ENCODE assay signal across 25 mouse cellular contexts in the genomic region with DNA sequence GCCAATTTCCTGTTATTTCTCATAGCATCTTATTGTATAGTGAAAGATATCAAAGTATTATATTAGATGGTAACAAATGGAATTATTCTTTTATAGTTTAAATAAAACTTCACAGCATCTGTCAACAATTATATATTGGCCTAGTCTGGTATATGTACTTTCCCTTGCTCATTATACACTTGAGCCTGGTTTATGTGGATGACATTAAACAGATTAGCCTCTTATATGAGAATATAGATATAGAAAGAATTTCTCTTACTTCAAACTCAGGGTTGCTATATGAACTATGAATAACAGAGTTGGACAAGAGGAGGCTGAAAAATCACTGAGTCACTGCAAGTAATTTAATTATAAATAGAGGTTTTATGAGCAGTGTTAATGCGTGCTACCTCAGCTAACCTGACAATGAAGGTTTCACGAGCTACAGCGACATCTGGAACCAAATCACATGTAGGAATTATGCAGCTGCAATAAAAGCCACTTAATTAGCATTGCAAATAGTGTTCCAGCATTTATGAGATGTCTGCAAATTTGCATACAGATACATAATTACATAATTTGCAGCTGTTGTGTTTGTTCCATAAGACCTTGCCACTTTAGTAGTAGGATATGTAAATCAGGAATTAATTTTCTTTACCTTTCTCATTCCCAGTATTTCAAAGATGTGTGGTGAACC.
DNase-seq lines count a peak whose midpoint lies in the region; ATAC-seq and TF ChIP-seq lines count a peak whose summit lies in the region.
"Had no signal": no experiment of that assay in that cellular context is flagged by ENCODE, and none has a peak within 500 bp of the region (broad histone marks: within the 10 kb centered on the region; RNA-seq: fewer than 3 reads in every experiment).

No protein-coding gene starts in this region.

- no peak overlapping the region for H3K4me3 ChIP-seq in forebrain, embryonic 12.5 days (replicated peaks)
- no peak overlapping the region for H3K4me3 ChIP-seq in forebrain, embryonic 11.5 days (ENCODE audit: low read depth, low read length)
- H3K4me3 ChIP-seq in hindbrain, embryonic 14.5 days (replicated peaks; ENCODE audit: low read length): no peak overlapping the region
- H3K4me3 ChIP-seq in hindbrain, embryonic 16.5 days (ENCODE audit: low read length): no peak overlapping the region
- H3K4me3 ChIP-seq in hindbrain, postnatal 0 days (ENCODE audit: low read length): no peak overlapping the region
- H3K4me3 ChIP-seq: embryonic facial prominence, embryonic 13.5 days; heart, adult 2 months; heart, embryonic 13.5 days; limb, embryonic 13.5 days; liver, embryonic 13.5 days; stomach, embryonic 15.5 days had no signal

- DNase-seq in forebrain, embryonic 11.5 days (ENCODE audit: low spot score): no peak
- peak; percentile 32 for DNase-seq in hindbrain, embryonic 14.5 days (ENCODE audit: low spot score)
- DNase-seq in brain, adult 2 months (ENCODE audit: low read depth, low spot score): peak; percentile 41
- DNase-seq in hindbrain, postnatal 0 days (ENCODE audit: low spot score): peak; percentile 17
- no peak for DNase-seq in ovary, adult 18-20 months (ENCODE audit: low spot score)
- DNase-seq: adrenal gland, postnatal 10 days; cerebellum, adult 8-10 months; cerebellum, postnatal 36 days; embryo, embryonic 11 days; gastrocnemius, postnatal 36 days; heart, adult 2 months; heart, postnatal 14 days; kidney, adult 11 months; kidney, postnatal 4 days; layer of hippocampus, adult 9-11 months; liver, embryonic 13.5 days; lung, adult 2 months; lung, postnatal 14 days; thymus, postnatal 25 days had no signal

- no peak overlapping the region for H3K27ac ChIP-seq in forebrain, embryonic 12.5 days
- no peak overlapping the region for H3K27ac ChIP-seq in forebrain, embryonic 11.5 days (ENCODE audit: low read depth, low read length)
- H3K27ac ChIP-seq in hindbrain, embryonic 14.5 days: no peak overlapping the region
- H3K27ac ChIP-seq in hindbrain, embryonic 16.5 days (ENCODE audit: low read depth, low read length): no peak overlapping the region
- H3K27ac ChIP-seq in hindbrain, postnatal 0 days: no peak overlapping the region
- H3K27ac ChIP-seq: embryonic facial prominence, embryonic 13.5 days; heart, adult 2 months; heart, embryonic 13.5 days; limb, embryonic 13.5 days; liver, embryonic 13.5 days; stomach, embryonic 15.5 days had no signal

- no peak for TF ChIP-seq CTCF in hindbrain, postnatal 0 days (IDR thresholded peaks at IDR 0.05; ENCODE audit: low read depth)

- 56% methylated on average over 3 of the region's 3 CpGs for WGBS in forebrain, embryonic 12.5 days
- WGBS in forebrain, embryonic 11.5 days: 77% methylated on average over 3 of the region's 3 CpGs
- WGBS in hindbrain, embryonic 14.5 days: 30% methylated on average over 3 of the region's 3 CpGs
- 43% methylated on average over 3 of the region's 3 CpGs for WGBS in hindbrain, embryonic 16.5 days
- 41% methylated on average over 3 of the region's 3 CpGs for WGBS in hindbrain, postnatal 0 days

- no peaks in the 10 kb centered on the region for H3K4me1 ChIP-seq in forebrain, embryonic 12.5 days
- no peaks in the 10 kb centered on the region for H3K4me1 ChIP-seq in forebrain, embryonic 11.5 days (replicated peaks; ENCODE audit: control insufficient read depth, insufficient read depth, low read length)
- no peaks in the 10 kb centered on the region for H3K4me1 ChIP-seq in hindbrain, embryonic 14.5 days (replicated peaks; ENCODE audit: control insufficient read depth, insufficient read depth, low read length)
- no peaks in the 10 kb centered on the region for H3K4me1 ChIP-seq in hindbrain, embryonic 16.5 days (ENCODE audit: control insufficient read depth, insufficient read depth, low read depth, low read length)
- no peaks in the 10 kb centered on the region for H3K4me1 ChIP-seq in hindbrain, postnatal 0 days (ENCODE audit: insufficient read depth, low read length)
- H3K4me1 ChIP-seq: embryonic facial prominence, embryonic 13.5 days; heart, embryonic 13.5 days; limb, embryonic 13.5 days; liver, embryonic 13.5 days; stomach, embryonic 15.5 days had no signal

- H3K36me3 ChIP-seq in forebrain, embryonic 12.5 days (replicated peaks): no peaks in the 10 kb centered on the region
- H3K36me3 ChIP-seq in forebrain, embryonic 11.5 days (ENCODE audit: control insufficient read depth, insufficient read depth, low read length): no peaks in the 10 kb centered on the region
- H3K36me3 ChIP-seq in hindbrain, embryonic 14.5 days (replicated peaks; ENCODE audit: control insufficient read depth, insufficient read depth): no peaks in the 10 kb centered on the region
- H3K36me3 ChIP-seq in hindbrain, embryonic 16.5 days (ENCODE audit: control insufficient read depth, insufficient read depth, low read length): no peaks in the 10 kb centered on the region
- no peaks in the 10 kb centered on the region for H3K36me3 ChIP-seq in hindbrain, postnatal 0 days (ENCODE audit: insufficient read depth, low read length)
- H3K36me3 ChIP-seq: embryonic facial prominence, embryonic 13.5 days; heart, embryonic 13.5 days; limb, embryonic 13.5 days; liver, embryonic 13.5 days; stomach, embryonic 15.5 days had no signal

- H3K4me2 ChIP-seq in forebrain, embryonic 12.5 days: no peak overlapping the region
- H3K4me2 ChIP-seq in forebrain, embryonic 11.5 days (ENCODE audit: low read depth, low read length, severe bottlenecking): no peak overlapping the region
- no peak overlapping the region for H3K4me2 ChIP-seq in hindbrain, embryonic 14.5 days (replicated peaks)
- H3K4me2 ChIP-seq in hindbrain, embryonic 16.5 days (ENCODE audit: low read length): no peak overlapping the region
- no peak overlapping the region for H3K4me2 ChIP-seq in hindbrain, postnatal 0 days (ENCODE audit: low read depth, low read length)
- H3K4me2 ChIP-seq: embryonic facial prominence, embryonic 13.5 days; heart, embryonic 13.5 days; limb, embryonic 13.5 days; liver, embryonic 13.5 days; stomach, embryonic 15.5 days had no signal

- H3K9ac ChIP-seq in forebrain, embryonic 12.5 days: no peak overlapping the region
- no peak overlapping the region for H3K9ac ChIP-seq in forebrain, embryonic 11.5 days (ENCODE audit: low read length)
- no peak overlapping the region for H3K9ac ChIP-seq in hindbrain, embryonic 14.5 days
- no peak overlapping the region for H3K9ac ChIP-seq in hindbrain, embryonic 16.5 days (ENCODE audit: low read depth, low read length)
- no peak overlapping the region for H3K9ac ChIP-seq in hindbrain, postnatal 0 days (replicated peaks; ENCODE audit: low read length)
- H3K9ac ChIP-seq: embryonic facial prominence, embryonic 13.5 days; heart, embryonic 13.5 days; limb, embryonic 13.5 days; liver, embryonic 13.5 days; stomach, embryonic 15.5 days had no signal

- peak; percentile 61; the same call in 1 of the 2 replicates for ATAC-seq in forebrain, embryonic 12.5 days (ENCODE audit: low FRiP score)
- ATAC-seq in forebrain, embryonic 11.5 days (replicated peaks; ENCODE audit: low FRiP score): no peak
- peak; percentile 60; the same call in 1 of the 2 replicates for ATAC-seq in hindbrain, embryonic 14.5 days (ENCODE audit: low FRiP score)
- ATAC-seq in hindbrain, embryonic 16.5 days: no peak
- no peak for ATAC-seq in hindbrain, postnatal 0 days

- no peaks in the 10 kb centered on the region for H3K27me3 ChIP-seq in forebrain, embryonic 12.5 days
- no peaks in the 10 kb centered on the region for H3K27me3 ChIP-seq in forebrain, embryonic 11.5 days (ENCODE audit: control insufficient read depth, insufficient read depth, low read length)
- H3K27me3 ChIP-seq in hindbrain, embryonic 14.5 days (ENCODE audit: control insufficient read depth, insufficient read depth, low read length): no peaks in the 10 kb centered on the region
- H3K27me3 ChIP-seq in hindbrain, embryonic 16.5 days (replicated peaks; ENCODE audit: control insufficient read depth, insufficient read depth, low read length): no peaks in the 10 kb centered on the region
- no peaks in the 10 kb centered on the region for H3K27me3 ChIP-seq in hindbrain, postnatal 0 days (ENCODE audit: insufficient read depth, low read length)
- H3K27me3 ChIP-seq: embryonic facial prominence, embryonic 13.5 days; heart, embryonic 13.5 days; limb, embryonic 13.5 days; liver, embryonic 13.5 days; stomach, embryonic 15.5 days had no signal

- H3K9me3 ChIP-seq in forebrain, embryonic 12.5 days: no peaks in the 10 kb centered on the region
- no peaks in the 10 kb centered on the region for H3K9me3 ChIP-seq in forebrain, embryonic 11.5 days (ENCODE audit: control insufficient read depth, low read length)
- H3K9me3 ChIP-seq in hindbrain, embryonic 14.5 days (ENCODE audit: control insufficient read depth, low read length): no peaks in the 10 kb centered on the region
- no peaks in the 10 kb centered on the region for H3K9me3 ChIP-seq in hindbrain, embryonic 16.5 days (ENCODE audit: control insufficient read depth, low read length)
- no peaks in the 10 kb centered on the region for H3K9me3 ChIP-seq in hindbrain, postnatal 0 days (ENCODE audit: low read length)
- H3K9me3 ChIP-seq: embryonic facial prominence, embryonic 13.5 days; heart, embryonic 13.5 days; limb, embryonic 13.5 days; liver, embryonic 13.5 days; stomach, embryonic 15.5 days had no signal

Comparison
In these comparisons a context has a peak if more than half of its experiments do, and no peak if none do; other contexts are left out.
1. ATAC-seq: peak in forebrain, embryonic 12.5 days (single experiment) and hindbrain, embryonic 14.5 days (single experiment); none in forebrain, embryonic 11.5 days (single experiment), hindbrain, embryonic 16.5 days (single experiment) and hindbrain, postnatal 0 days (single experiment).
2. DNase-seq: peak in hindbrain, embryonic 14.5 days (single experiment), brain, adult 2 months (single experiment) and hindbrain, postnatal 0 days (single experiment); none in forebrain, embryonic 11.5 days (single experiment) and ovary, adult 18-20 months (single experiment).